Mouse (Mus musculus): ENCODE data around the gene Hdac4. TPM values are rescaled to one million over a fixed set of nuclear protein-coding genes. Genes with fewer than 3 reads are reported as not detected.

Gene Hdac4
- polyA plus RNA-seq, 1 experiment from 2014 or later, result 20.8 TPM

DNA sequence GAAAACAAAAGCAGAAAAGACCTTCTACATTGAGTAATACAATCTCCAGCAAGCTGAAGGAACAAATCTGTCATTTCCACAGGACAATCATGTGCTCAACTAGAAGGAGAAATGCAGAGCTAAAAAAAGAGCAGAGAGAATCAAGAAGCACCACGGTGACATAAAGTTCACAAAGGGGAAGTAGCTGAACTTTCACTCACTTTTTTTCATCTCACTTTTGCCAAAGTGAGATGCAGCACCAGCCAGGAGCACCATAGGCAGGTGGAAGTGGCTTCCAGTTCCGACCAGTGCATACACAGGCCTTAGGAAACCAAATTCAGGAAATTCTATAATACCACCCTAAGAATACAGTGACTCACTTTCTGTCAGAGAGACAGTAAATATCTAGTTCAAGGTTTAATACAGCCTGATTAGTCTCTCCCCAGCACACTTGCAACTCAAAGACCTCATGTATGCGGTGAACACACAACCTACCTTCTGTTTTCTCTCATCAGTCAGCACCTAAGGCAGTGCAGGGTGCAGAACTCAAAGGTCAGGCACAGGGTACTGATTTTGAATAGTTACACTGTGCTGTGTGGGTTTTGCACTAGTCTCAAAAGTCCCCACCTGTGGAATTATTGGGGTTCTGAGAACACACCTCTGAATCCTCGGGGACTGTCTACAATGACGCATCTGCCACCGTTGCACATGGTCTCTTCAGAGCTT lies 112.5 kb downstream of the Hdac4 start:
- Histone ChIP-seq H3K4me1 (peaks cover 38% of the 10 kb centered on the region), H3K27me3 (replicated peaks; ENCODE audit: low read depth, poor library complexity, severe bottlenecking) (no peaks in the 10 kb centered on the region), H3K36me3 (replicated peaks) (no peaks in the 10 kb centered on the region), H3K4me3 (no peak overlapping the region), H3K27ac (replicated peaks) (no peak overlapping the region), H3K9me3 (no peaks in the 10 kb centered on the region)
- DNase-seq (ENCODE audit: low spot score), result no peak
- 86% methylated on average over 6 of the region's 6 CpGs for WGBS

GRCm38 (mm10) chr1:92082156-92082836 lies 113.2 kb downstream of the Hdac4 start:
- Histone ChIP-seq H3K36me3 (replicated peaks) (no peaks in the 10 kb centered on the region), H3K27me3 (replicated peaks; ENCODE audit: low read depth, poor library complexity, severe bottlenecking) (no peaks in the 10 kb centered on the region), H3K4me3 (no peak overlapping the region), H3K4me1 (peaks cover 37% of the 10 kb centered on the region), H3K27ac (replicated peaks) (no peak overlapping the region), H3K9me3 (no peaks in the 10 kb centered on the region)
- DNase-seq (ENCODE audit: low spot score), result no peak
- WGBS, result 91% methylated on average over 10 of the region's 10 CpGs

DNA sequence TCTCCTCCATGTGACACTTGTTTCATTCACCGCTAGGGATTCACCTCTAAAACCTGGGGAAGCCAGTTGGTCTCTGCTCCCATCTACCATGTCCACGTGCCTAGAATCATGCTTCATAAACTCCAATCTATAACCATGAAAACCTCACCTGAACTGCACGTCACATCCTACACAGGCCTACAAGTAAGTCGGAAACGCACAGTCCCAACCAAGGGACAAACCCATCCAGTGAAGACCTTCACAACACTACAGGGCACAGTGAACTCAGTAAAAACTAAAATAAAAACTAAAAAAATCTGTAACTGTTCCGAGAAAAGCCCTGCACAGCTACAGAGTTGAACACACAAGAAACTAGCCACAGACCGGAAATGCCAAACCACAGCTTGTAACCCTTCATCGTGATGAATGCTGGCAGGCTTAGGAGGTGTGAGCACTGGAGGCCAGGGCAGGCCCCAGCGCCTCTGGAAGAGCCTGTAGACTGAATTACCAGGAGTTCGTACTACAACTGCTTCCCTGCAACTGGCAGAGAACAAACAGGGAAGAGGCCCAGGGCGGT lies 115.4 kb downstream of the Hdac4 start:
- no peaks in the 10 kb centered on the region for H3K9me3 ChIP-seq
- WGBS, result 90% methylated on average over 11 of the region's 11 CpGs
- no peak overlapping the region for H3K4me3 ChIP-seq
- H3K27ac ChIP-seq (replicated peaks), result no peak overlapping the region
- DNase-seq (ENCODE audit: low spot score), result no peak
- peaks cover 19% of the 10 kb centered on the region for H3K4me1 ChIP-seq
- no peaks in the 10 kb centered on the region for H3K27me3 ChIP-seq (replicated peaks; ENCODE audit: low read depth, poor library complexity, severe bottlenecking)
- no peaks in the 10 kb centered on the region for H3K36me3 ChIP-seq (replicated peaks)

DNA sequence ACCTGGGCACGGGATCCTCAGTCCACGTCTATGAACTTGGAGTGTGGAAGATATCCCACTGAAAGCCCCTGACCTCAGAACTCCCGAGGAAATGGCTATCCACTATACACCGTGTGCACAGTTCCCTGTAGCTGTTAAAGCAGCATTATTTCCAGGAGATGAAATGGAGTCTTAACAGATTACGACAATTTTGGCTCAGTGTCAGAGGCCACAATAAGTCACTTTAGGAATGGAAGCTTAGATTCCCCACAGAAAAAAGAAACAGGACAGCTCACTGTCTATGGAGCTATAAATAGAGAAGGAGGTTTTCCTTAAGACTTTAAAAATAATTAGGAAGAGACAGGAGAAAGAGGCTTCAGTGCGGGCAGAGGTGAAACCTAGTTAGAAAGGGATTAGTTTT lies 120.2 kb downstream of the Hdac4 start:
- H3K4me1 ChIP-seq, result peaks cover 6% of the 10 kb centered on the region; the same call in 1 of the 2 replicates
- no peak overlapping the region for H3K27ac ChIP-seq (replicated peaks)
- WGBS, result 82% methylated on average over 6 of the region's 6 CpGs
- no peaks in the 10 kb centered on the region for H3K36me3 ChIP-seq (replicated peaks)
- H3K9me3 ChIP-seq, result no peaks in the 10 kb centered on the region
- DNase-seq (ENCODE audit: low spot score), result no peak
- H3K4me3 ChIP-seq, result no peak overlapping the region
- no peaks in the 10 kb centered on the region for H3K27me3 ChIP-seq (replicated peaks; ENCODE audit: low read depth, poor library complexity, severe bottlenecking)

GRCm38 (mm10) chr1:92074655-92075054 lies 120.8 kb downstream of the Hdac4 start:
- Histone ChIP-seq H3K9me3 (no peaks in the 10 kb centered on the region), H3K4me1 (peaks cover 6% of the 10 kb centered on the region; the same call in 1 of the 2 replicates), H3K4me3 (no peak overlapping the region), H3K27ac (replicated peaks) (no peak overlapping the region), H3K36me3 (replicated peaks) (no peaks in the 10 kb centered on the region), H3K27me3 (replicated peaks; ENCODE audit: low read depth, poor library complexity, severe bottlenecking) (no peaks in the 10 kb centered on the region)
- no peak for DNase-seq (ENCODE audit: low spot score)
- 95% methylated on average over 3 of the region's 3 CpGs for WGBS

GRCm38 (mm10) chr1:92069932-92070677 lies 125.4 kb downstream of the Hdac4 start:
- no peak for DNase-seq (ENCODE audit: low spot score)
- Histone ChIP-seq H3K4me1 (no peaks in the 10 kb centered on the region), H3K4me3 (no peak overlapping the region), H3K36me3 (replicated peaks) (no peaks in the 10 kb centered on the region), H3K9me3 (no peaks in the 10 kb centered on the region), H3K27me3 (replicated peaks; ENCODE audit: low read depth, poor library complexity, severe bottlenecking) (no peaks in the 10 kb centered on the region), H3K27ac (replicated peaks) (no peak overlapping the region)
- WGBS, result 55% methylated on average over 2 of the region's 2 CpGs

DNA sequence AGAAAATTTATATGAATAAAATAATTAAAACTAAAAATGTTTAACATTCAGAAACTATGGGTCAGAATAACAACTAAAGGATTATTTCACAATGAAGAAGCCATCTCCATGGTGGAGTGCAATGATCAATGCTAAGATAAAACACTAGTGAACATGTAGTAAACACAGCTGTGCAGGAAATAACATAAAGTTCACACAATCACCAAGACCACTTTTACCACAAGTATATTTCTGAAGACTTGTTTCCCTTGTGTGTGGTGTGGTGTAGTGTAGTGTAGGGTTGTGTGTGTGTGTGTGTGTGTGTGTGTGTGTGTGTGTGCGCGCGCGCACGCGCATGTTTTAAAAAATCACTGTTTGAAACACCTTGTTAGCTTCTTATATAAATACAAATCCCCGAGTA lies 126.0 kb downstream of the Hdac4 start:
- Histone ChIP-seq H3K27me3 (replicated peaks; ENCODE audit: low read depth, poor library complexity, severe bottlenecking) (no peaks in the 10 kb centered on the region), H3K36me3 (replicated peaks) (no peaks in the 10 kb centered on the region), H3K4me3 (no peak overlapping the region), H3K27ac (replicated peaks) (no peak overlapping the region), H3K4me1 (no peaks in the 10 kb centered on the region), H3K9me3 (no peaks in the 10 kb centered on the region)
- WGBS, result 96% methylated on average over 7 of the region's 7 CpGs
- no peak for DNase-seq (ENCODE audit: low spot score)

DNA sequence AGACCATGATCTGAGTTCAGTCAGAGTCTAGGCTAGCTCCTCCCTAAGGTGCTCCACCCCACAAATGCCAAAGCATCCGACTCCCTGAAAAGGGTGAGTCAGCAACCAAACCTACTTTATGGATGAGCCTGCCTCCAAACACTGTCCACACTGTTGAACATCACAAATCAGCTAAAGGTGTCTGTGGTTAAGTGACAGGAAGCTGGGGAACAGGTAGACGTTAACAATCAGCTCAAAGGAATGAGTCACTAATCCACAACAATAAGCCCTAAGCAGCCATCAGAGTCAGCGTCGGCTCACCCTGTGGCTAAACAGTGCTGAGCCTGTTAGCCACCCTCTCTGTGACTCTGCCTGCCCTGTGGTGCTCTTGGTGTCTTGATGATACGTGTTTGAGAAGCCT lies 131.2 kb downstream of the Hdac4 start:
- no peaks in the 10 kb centered on the region for H3K27me3 ChIP-seq (replicated peaks; ENCODE audit: low read depth, poor library complexity, severe bottlenecking)
- no peaks in the 10 kb centered on the region for H3K9me3 ChIP-seq
- H3K4me1 ChIP-seq, result peaks cover 26% of the 10 kb centered on the region
- H3K4me3 ChIP-seq, result no peak overlapping the region
- H3K27ac ChIP-seq (replicated peaks), result no peak overlapping the region
- no peaks in the 10 kb centered on the region for H3K36me3 ChIP-seq (replicated peaks)
- WGBS, result 78% methylated on average over 5 of the region's 5 CpGs
- DNase-seq (ENCODE audit: low spot score), result no peak

DNA sequence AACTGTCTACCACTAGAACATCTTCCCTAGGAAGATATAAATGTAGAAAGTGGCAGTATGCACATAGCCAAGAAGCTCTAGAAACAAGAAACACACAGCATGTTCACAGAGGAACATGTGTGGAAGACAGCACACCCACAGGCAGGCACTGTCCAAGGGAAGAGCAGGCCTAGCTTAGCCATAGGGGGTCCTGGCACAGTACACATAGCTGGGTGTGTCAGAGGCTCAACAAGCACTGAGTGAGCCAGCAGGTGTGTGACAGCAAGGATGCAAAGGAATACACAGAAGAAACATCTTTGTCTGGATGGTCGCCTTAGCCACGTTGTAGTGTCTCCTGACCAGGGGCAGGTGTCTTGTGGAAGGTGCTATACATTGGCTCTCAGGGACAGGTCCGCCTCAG lies 132.2 kb downstream of the Hdac4 start:
- Histone ChIP-seq H3K9me3 (no peaks in the 10 kb centered on the region), H3K27me3 (replicated peaks; ENCODE audit: low read depth, poor library complexity, severe bottlenecking) (no peaks in the 10 kb centered on the region), H3K27ac (replicated peaks) (no peak overlapping the region), H3K36me3 (replicated peaks) (no peaks in the 10 kb centered on the region), H3K4me1 (peaks cover 26% of the 10 kb centered on the region), H3K4me3 (no peak overlapping the region)
- no peak for DNase-seq (ENCODE audit: low spot score)
- 93% methylated on average over 3 of the region's 3 CpGs for WGBS

- Histone ChIP-seq H3K36me3 (replicated peaks) (no peaks in the 10 kb centered on the region), H3K27ac (replicated peaks) (0 out of 2 replicates have a peak overlapping the region, but pooled peaks have one; percentile 35), H3K9me3 (no peaks in the 10 kb centered on the region), H3K27me3 (replicated peaks; ENCODE audit: low read depth, poor library complexity, severe bottlenecking) (no peaks in the 10 kb centered on the region), H3K4me3 (no peak overlapping the region), H3K4me1 (peaks cover 26% of the 10 kb centered on the region)
- 57% methylated on average over 8 of the region's 8 CpGs for WGBS
- no peak for DNase-seq (ENCODE audit: low spot score)
Observed at GRCm38 (mm10) chr1:92061198-92062073, 134.1 kb downstream of the Hdac4 start.

- no peak overlapping the region for H3K4me3 ChIP-seq
- H3K27me3 ChIP-seq (replicated peaks; ENCODE audit: low read depth, poor library complexity, severe bottlenecking), result no peaks in the 10 kb centered on the region
- H3K36me3 ChIP-seq (replicated peaks), result no peaks in the 10 kb centered on the region
- WGBS, result 81% methylated on average over 4 of the region's 4 CpGs
- no peak overlapping the region for H3K27ac ChIP-seq (replicated peaks)
- H3K4me1 ChIP-seq, result peaks cover 33% of the 10 kb centered on the region
- DNase-seq (ENCODE audit: low spot score), result no peak
- no peaks in the 10 kb centered on the region for H3K9me3 ChIP-seq
Observed at GRCm38 (mm10) chr1:92060532-92061064, 134.9 kb downstream of the Hdac4 start.

DNA sequence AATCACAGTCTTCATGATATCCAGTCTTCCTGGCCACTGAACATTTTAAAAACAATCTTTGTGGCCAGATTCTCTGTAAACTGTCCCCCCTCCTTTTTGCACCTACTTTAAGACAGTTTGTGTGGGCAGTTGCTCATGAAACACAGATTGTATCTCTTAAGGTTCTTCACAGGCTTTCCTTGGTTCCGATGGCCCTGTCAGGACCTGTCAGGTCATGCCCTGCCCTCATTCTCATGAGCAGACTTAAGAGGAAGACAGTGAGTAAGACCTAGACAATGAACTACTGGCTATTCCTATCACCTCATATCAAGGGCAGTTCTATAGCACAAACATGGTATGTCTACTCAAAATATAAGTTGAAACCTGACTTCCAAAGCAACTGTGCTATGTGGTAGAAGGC lies 135.9 kb downstream of the Hdac4 start:
- no peak overlapping the region for H3K4me3 ChIP-seq
- no peaks in the 10 kb centered on the region for H3K9me3 ChIP-seq
- H3K36me3 ChIP-seq (replicated peaks), result no peaks in the 10 kb centered on the region
- 87% methylated on average over 1 of the region's 1 CpGs for WGBS
- no peak for DNase-seq (ENCODE audit: low spot score)
- H3K27ac ChIP-seq (replicated peaks), result no peak overlapping the region
- no peaks in the 10 kb centered on the region for H3K27me3 ChIP-seq (replicated peaks; ENCODE audit: low read depth, poor library complexity, severe bottlenecking)
- peaks cover 40% of the 10 kb centered on the region for H3K4me1 ChIP-seq
